Mouse (Mus musculus): Measurements from ENCODE around the gene Ctla4.

DNA sequence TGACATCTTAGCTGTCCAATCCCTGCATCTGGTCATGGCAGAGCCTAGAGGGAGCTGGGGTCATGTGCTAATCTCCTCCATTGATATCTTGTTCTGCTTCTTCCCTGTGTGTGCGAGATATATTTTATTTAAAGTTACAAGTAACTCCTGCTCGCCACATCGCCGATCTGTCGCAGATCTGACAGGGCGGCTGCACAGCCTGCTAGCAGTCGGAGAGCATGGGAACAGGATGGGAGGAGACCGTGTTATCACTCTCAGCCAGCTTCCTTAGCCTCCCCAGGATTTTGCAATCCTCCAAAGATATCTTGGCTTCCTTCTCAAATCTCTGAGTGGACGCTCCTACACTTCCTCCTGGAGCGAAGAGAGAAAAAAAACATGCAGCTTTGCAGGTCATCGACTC is 73.7 kb downstream of the Ctla4 start:
- no peak for TF ChIP-seq MAZ (IDR thresholded peaks at IDR 0.05; ENCODE audit: low read depth, low read length)
- TF ChIP-seq POLR2A (IDR thresholded peaks at IDR 0.05; ENCODE audit: control insufficient read depth in 1 of 2, insufficient read depth in 1 of 2, low read depth in 1 of 2, low read length in 2 of 2, poor library complexity in 1 of 2), result no peak
- TF ChIP-seq CTCF (IDR thresholded peaks at IDR 0.05 in 2 of 3, conservative IDR thresholded peaks at IDR 0.05 in 1 of 3; ENCODE audit: control insufficient read depth in 1 of 3, insufficient read depth in 1 of 3, low read depth in 2 of 3, low read length in 3 of 3, poor library complexity in 1 of 3, severe bottlenecking in 1 of 3), result no peak
- TF ChIP-seq RCOR1 (IDR thresholded peaks at IDR 0.05; ENCODE audit: low read depth, low read length), result peak; percentile 40; the same call in 1 of the 2 replicates
- no peak for TF ChIP-seq CHD2 (IDR thresholded peaks at IDR 0.05; ENCODE audit: low read length)
- TF ChIP-seq GATA1 (IDR thresholded peaks at IDR 0.05; ENCODE audit: low read depth, low read length), result 0 out of 2 replicates have a peak, but pooled peaks have one; percentile 26
- TF ChIP-seq GABPA (IDR thresholded peaks at IDR 0.05; ENCODE audit: low read depth, low read length), result no peak
- no peak for TF ChIP-seq USF2 (IDR thresholded peaks at IDR 0.05; ENCODE audit: borderline replicate concordance in 1 of 2, insufficient read depth in 1 of 2, low read depth in 1 of 2, low read length in 2 of 2)
- TF ChIP-seq E2F4 (IDR thresholded peaks at IDR 0.05; ENCODE audit: borderline replicate concordance, low read depth, low read length), result no peak
- no peak for TF ChIP-seq ZNF384 (IDR thresholded peaks at IDR 0.05; ENCODE audit: low read depth, low read length)
